Mouse (Mus musculus): ENCODE results near the gene Zfp366. TPM values are rescaled to one million over a fixed set of nuclear protein-coding genes. Genes with fewer than 3 reads are reported as not detected.

Gene Zfp366
- polyA plus RNA-seq, 1 experiment: not detected

- Histone ChIP-seq H3K79me2 (ENCODE audit: control insufficient read depth, insufficient read depth) (no peaks in the 10 kb centered on the region), H3K4me3 (ENCODE audit: insufficient read depth, poor library complexity, severe bottlenecking) (no peak overlapping the region), H3K27me3 (ENCODE audit: control insufficient read depth, insufficient read depth, insufficient read length) (no peaks in the 10 kb centered on the region), H3K36me3 (ENCODE audit: control insufficient read depth, insufficient read depth) (no peaks in the 10 kb centered on the region), H3K79me3 (ENCODE audit: low read depth) (no peaks in the 10 kb centered on the region), H3ac (ENCODE audit: control insufficient read depth, insufficient read length, low read depth) (no peak overlapping the region)
- TF ChIP-seq CTCF (IDR thresholded peaks at IDR 0.05; ENCODE audit: control insufficient read depth, insufficient read depth, insufficient read length) (no peak), FOSL1 (IDR thresholded peaks at IDR 0.05; ENCODE audit: insufficient read depth, low read length, poor library complexity, severe bottlenecking) (no peak), MYOG (IDR thresholded peaks at IDR 0.05; ENCODE audit: control insufficient read depth, extremely low read depth, insufficient read length) (no peak), MAX (IDR thresholded peaks at IDR 0.05) (no peak), MYOD1 (IDR thresholded peaks at IDR 0.05; ENCODE audit: control insufficient read depth, insufficient read length, low read depth) (no peak), CEBPB (IDR thresholded peaks at IDR 0.05; ENCODE audit: low read depth) (no peak), USF1 (IDR thresholded peaks at IDR 0.05; ENCODE audit: low read depth) (no peak)
Measured at GRCm38 (mm10) chr13:99183257-99183895, 1.2 kb upstream of the Zfp366 start.

DNA sequence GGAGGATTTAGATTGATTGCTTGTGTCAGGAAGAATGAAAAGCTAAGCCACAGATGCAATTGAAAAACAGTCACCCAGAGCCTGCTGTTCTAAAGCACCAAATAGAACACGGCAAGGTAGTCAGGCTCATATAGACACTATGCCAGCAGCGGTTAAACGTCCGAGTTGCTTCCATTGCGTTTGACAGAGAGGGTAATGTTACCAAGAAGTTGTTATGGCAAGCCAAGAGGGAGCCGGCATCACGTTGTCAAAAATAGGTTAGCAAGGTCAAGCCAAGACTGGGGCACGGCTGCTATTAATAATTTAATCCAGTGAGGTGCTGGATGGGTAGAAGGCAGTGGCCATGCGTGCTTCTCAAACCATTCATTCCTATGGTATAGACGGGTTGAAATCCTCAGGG is 950 bp downstream of the Zfp366 start:
- no peaks in the 10 kb centered on the region for H3K79me3 ChIP-seq (ENCODE audit: low read depth)
- no peak overlapping the region for H3K4me3 ChIP-seq (ENCODE audit: insufficient read depth, poor library complexity, severe bottlenecking)
- H3K79me2 ChIP-seq (ENCODE audit: control insufficient read depth, insufficient read depth): no peaks in the 10 kb centered on the region
- TF ChIP-seq MAX (IDR thresholded peaks at IDR 0.05) (no peak), USF1 (IDR thresholded peaks at IDR 0.05; ENCODE audit: low read depth) (no peak), CEBPB (IDR thresholded peaks at IDR 0.05; ENCODE audit: low read depth) (no peak), MYOG (IDR thresholded peaks at IDR 0.05; ENCODE audit: control insufficient read depth, extremely low read depth, insufficient read length) (no peak), CTCF (IDR thresholded peaks at IDR 0.05; ENCODE audit: control insufficient read depth, insufficient read depth, insufficient read length) (no peak)
- H3ac ChIP-seq (ENCODE audit: control insufficient read depth, insufficient read length, low read depth): no peak overlapping the region
- H3K36me3 ChIP-seq (ENCODE audit: control insufficient read depth, insufficient read depth): no peaks in the 10 kb centered on the region
- no peaks in the 10 kb centered on the region for H3K27me3 ChIP-seq (ENCODE audit: control insufficient read depth, insufficient read depth, insufficient read length)

DNA sequence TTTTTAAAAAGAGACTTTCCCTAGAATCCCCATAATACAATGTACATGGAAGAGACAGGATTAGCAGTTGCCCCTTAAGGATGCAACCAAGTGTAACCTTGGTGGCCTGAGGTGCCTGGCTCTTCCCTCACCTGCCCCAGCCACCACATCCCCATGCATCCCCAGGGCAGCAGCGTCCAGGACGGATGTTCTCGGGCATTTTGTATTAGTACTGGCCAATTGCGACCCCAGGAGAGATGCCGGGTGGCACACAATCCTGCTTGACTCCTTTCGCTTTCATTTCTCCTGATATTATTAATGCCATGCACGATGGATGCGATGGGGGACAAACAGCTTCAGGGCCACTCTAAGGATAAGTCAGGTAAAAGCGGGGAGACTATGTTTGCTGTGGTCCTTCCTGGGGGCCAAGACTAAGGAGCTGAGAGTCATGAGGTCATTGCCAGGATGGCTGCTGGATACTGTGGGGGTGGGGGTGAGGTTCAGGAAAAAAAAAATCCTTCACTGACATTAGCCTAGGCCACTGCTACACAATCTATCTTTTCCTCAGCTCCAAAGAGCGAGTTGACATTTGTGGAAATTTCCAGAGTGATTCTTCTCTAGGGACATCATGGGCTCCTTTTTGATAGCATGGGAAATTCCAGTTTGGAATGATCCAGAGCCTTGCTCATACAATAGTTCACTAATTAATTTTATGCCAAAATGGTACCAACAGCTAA is 1.7 kb downstream of the Zfp366 start:
- Histone ChIP-seq H3K27me3 (ENCODE audit: control insufficient read depth, insufficient read depth, insufficient read length) (no peaks in the 10 kb centered on the region), H3K79me2 (ENCODE audit: control insufficient read depth, insufficient read depth) (no peaks in the 10 kb centered on the region), H3ac (ENCODE audit: control insufficient read depth, insufficient read length, low read depth) (no peak overlapping the region), H3K79me3 (ENCODE audit: low read depth) (no peaks in the 10 kb centered on the region), H3K36me3 (ENCODE audit: control insufficient read depth, insufficient read depth) (no peaks in the 10 kb centered on the region), H3K4me3 (ENCODE audit: insufficient read depth, poor library complexity, severe bottlenecking) (no peak overlapping the region)
- TF ChIP-seq CTCF (IDR thresholded peaks at IDR 0.05; ENCODE audit: control insufficient read depth, insufficient read depth, insufficient read length) (no peak), MYOD1 (IDR thresholded peaks at IDR 0.05; ENCODE audit: control insufficient read depth, insufficient read length, low read depth) (no peak), MAX (IDR thresholded peaks at IDR 0.05) (no peak), MYOG (IDR thresholded peaks at IDR 0.05; ENCODE audit: control insufficient read depth, extremely low read depth, insufficient read length) (no peak), USF1 (IDR thresholded peaks at IDR 0.05; ENCODE audit: low read depth) (no peak), CEBPB (IDR thresholded peaks at IDR 0.05; ENCODE audit: low read depth) (no peak), FOSL1 (IDR thresholded peaks at IDR 0.05; ENCODE audit: insufficient read depth, low read length, poor library complexity, severe bottlenecking) (no peak)

- no peaks in the 10 kb centered on the region for H3K36me3 ChIP-seq (ENCODE audit: control insufficient read depth, insufficient read depth)
- TF ChIP-seq USF1 (IDR thresholded peaks at IDR 0.05; ENCODE audit: low read depth) (no peak), CEBPB (IDR thresholded peaks at IDR 0.05; ENCODE audit: low read depth) (no peak), MYOD1 (IDR thresholded peaks at IDR 0.05; ENCODE audit: control insufficient read depth, insufficient read length, low read depth) (no peak), MYOG (IDR thresholded peaks at IDR 0.05; ENCODE audit: control insufficient read depth, extremely low read depth, insufficient read length) (no peak), CTCF (IDR thresholded peaks at IDR 0.05; ENCODE audit: control insufficient read depth, insufficient read depth, insufficient read length) (no peak), FOSL1 (IDR thresholded peaks at IDR 0.05; ENCODE audit: insufficient read depth, low read length, poor library complexity, severe bottlenecking) (no peak), MAX (IDR thresholded peaks at IDR 0.05) (no peak)
- H3K4me3 ChIP-seq (ENCODE audit: insufficient read depth, poor library complexity, severe bottlenecking): no peak overlapping the region
- no peak overlapping the region for H3ac ChIP-seq (ENCODE audit: control insufficient read depth, insufficient read length, low read depth)
- no peaks in the 10 kb centered on the region for H3K79me3 ChIP-seq (ENCODE audit: low read depth)
- H3K79me2 ChIP-seq (ENCODE audit: control insufficient read depth, insufficient read depth): no peaks in the 10 kb centered on the region
- no peaks in the 10 kb centered on the region for H3K27me3 ChIP-seq (ENCODE audit: control insufficient read depth, insufficient read depth, insufficient read length)
Measured at GRCm38 (mm10) chr13:99186859-99187258, 2.2 kb downstream of the Zfp366 start.

DNA sequence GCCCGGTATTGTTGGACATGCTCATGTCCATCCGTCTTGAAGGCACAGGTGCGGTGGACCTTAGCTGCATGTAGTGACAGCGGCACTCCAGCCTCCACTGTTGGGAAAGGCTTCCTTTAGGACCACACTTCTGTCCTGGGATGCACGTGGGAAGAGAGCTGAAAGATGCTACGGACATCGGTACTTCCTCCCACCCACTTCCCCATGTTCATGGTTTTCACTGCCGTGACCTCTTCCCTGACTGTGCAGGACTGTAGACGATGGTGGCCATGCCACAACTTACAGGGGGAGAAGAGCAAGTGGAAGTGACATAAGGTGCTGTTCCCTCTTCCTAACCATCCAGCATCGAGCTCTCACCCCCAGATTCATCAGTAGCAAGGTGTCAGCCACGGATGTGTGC is 2.8 kb downstream of the Zfp366 start:
- Histone ChIP-seq H3K27me3 (ENCODE audit: control insufficient read depth, insufficient read depth, insufficient read length) (no peaks in the 10 kb centered on the region), H3K79me2 (ENCODE audit: control insufficient read depth, insufficient read depth) (no peaks in the 10 kb centered on the region), H3K4me3 (ENCODE audit: insufficient read depth, poor library complexity, severe bottlenecking) (no peak overlapping the region), H3ac (ENCODE audit: control insufficient read depth, insufficient read length, low read depth) (no peak overlapping the region), H3K79me3 (ENCODE audit: low read depth) (no peaks in the 10 kb centered on the region), H3K36me3 (ENCODE audit: control insufficient read depth, insufficient read depth) (no peaks in the 10 kb centered on the region)
- no peak for TF ChIP-seq MYOD1 (IDR thresholded peaks at IDR 0.05; ENCODE audit: control insufficient read depth, insufficient read length, low read depth)
- no peak for TF ChIP-seq USF1 (IDR thresholded peaks at IDR 0.05; ENCODE audit: low read depth)

- TF ChIP-seq FOSL1 (IDR thresholded peaks at IDR 0.05; ENCODE audit: insufficient read depth, low read length, poor library complexity, severe bottlenecking) (no peak), USF1 (IDR thresholded peaks at IDR 0.05; ENCODE audit: low read depth) (no peak), MAX (IDR thresholded peaks at IDR 0.05) (no peak), CEBPB (IDR thresholded peaks at IDR 0.05; ENCODE audit: low read depth) (no peak), MYOD1 (IDR thresholded peaks at IDR 0.05; ENCODE audit: control insufficient read depth, insufficient read length, low read depth) (no peak)
- H3K27me3 ChIP-seq (ENCODE audit: control insufficient read depth, insufficient read depth, insufficient read length): no peaks in the 10 kb centered on the region
- no peak overlapping the region for H3K4me3 ChIP-seq (ENCODE audit: insufficient read depth, poor library complexity, severe bottlenecking)
- H3K36me3 ChIP-seq (ENCODE audit: control insufficient read depth, insufficient read depth): no peaks in the 10 kb centered on the region
- no peaks in the 10 kb centered on the region for H3K79me3 ChIP-seq (ENCODE audit: low read depth)
- no peaks in the 10 kb centered on the region for H3K79me2 ChIP-seq (ENCODE audit: control insufficient read depth, insufficient read depth)
- H3ac ChIP-seq (ENCODE audit: control insufficient read depth, insufficient read length, low read depth): no peak overlapping the region
Measured at GRCm38 (mm10) chr13:99188625-99189024, 4.0 kb downstream of the Zfp366 start.
